Mouse (Mus musculus) mouse embryonic stem cell (cell line): ENCODE results near the gene Olfr148.

Experiments
- in situ Hi-C, 2 experiments: fragments of 300-500 bp; cut with MboI; formaldehyde crosslinking; loops; 1 replicate in 1 of 2; 3 replicates in 1 of 2; pipeline ENCODE4 v1.14.3; 2019 to 2020; ENCODE audit warnings: low sequenced_read_pairs in 2 of 2, low pct_unique_long_range_greater_than_20kb in 1 of 2, mixed read lengths in 1 of 2; ENCODE audit not compliant: unreplicated experiment in 1 of 2

Olfr148 gene

GRCm38 (mm10) chr9:39610355-39610754, at the start of gene Olfr148:
TSS of gene Olfr148 (plus strand) at chr9:39610655.
- in situ Hi-C loops, result no loop called here

- in situ Hi-C loops, result no loop called here
Observed at GRCm38 (mm10) chr9:39575469-39575868, 35.0 kb upstream of the Olfr148 start, which contains the start of gene Olfr959. TSS of gene Olfr959 (minus strand) at chr9:39575569.

- in situ Hi-C loops, result no loop called here
Observed at GRCm38 (mm10) chr9:39577050-39577449, 33.4 kb upstream of the Olfr148 start.

- in situ Hi-C loops, result no loop called here
Observed at GRCm38 (mm10) chr9:39602536-39603332, 7.7 kb upstream of the Olfr148 start.

GRCm38 (mm10) chr9:39603333-39603845, 7.1 kb upstream of the Olfr148 start:
- in situ Hi-C loops, result no loop called here

- in situ Hi-C loops, result no loop called here
Observed at GRCm38 (mm10) chr9:39603999-39604453, 6.4 kb upstream of the Olfr148 start, which contains the start of gene AW551984. TSS of gene AW551984 (minus strand) at chr9:39604403.

- in situ Hi-C loops, result no loop called here
Observed at GRCm38 (mm10) chr9:39608497-39608896, 2.0 kb upstream of the Olfr148 start.

- in situ Hi-C loops, result no loop called here
Observed at GRCm38 (mm10) chr9:39611953-39612352, 1.5 kb downstream of the Olfr148 start.

GRCm38 (mm10) chr9:39621073-39621472, 10.6 kb downstream of the Olfr148 start, which contains the start of gene Olfr960:
TSS of gene Olfr960 (plus strand) at chr9:39621373.
- in situ Hi-C loops, result no loop called here

GRCm38 (mm10) chr9:39623783-39624182, 13.3 kb downstream of the Olfr148 start:
- in situ Hi-C loops, result no loop called here

- in situ Hi-C loops, result no loop called here
Observed at GRCm38 (mm10) chr9:39624711-39625110, 14.3 kb downstream of the Olfr148 start.

GRCm38 (mm10) chr9:39629069-39629468, 18.6 kb downstream of the Olfr148 start:
- in situ Hi-C loops, result no loop called here

- in situ Hi-C loops, result no loop called here
Observed at GRCm38 (mm10) chr9:39633913-39634594, 23.6 kb downstream of the Olfr148 start.

GRCm38 (mm10) chr9:39644785-39645184, 34.3 kb downstream of the Olfr148 start, which contains the start of gene Olfr961:
TSS of gene Olfr961 (plus strand) at chr9:39645085.
- in situ Hi-C loops, result no loop called here

- in situ Hi-C loops, result no loop called here
Observed at GRCm38 (mm10) chr9:39647382-39647781, 36.9 kb downstream of the Olfr148 start.

GRCm38 (mm10) chr9:39654756-39655396, 44.4 kb downstream of the Olfr148 start:
- in situ Hi-C loops, result no loop called here
